Mouse (Mus musculus) thymus, adult 18-20 months (tissue): ENCODE results near the gene Srf.
A peak's percentile ranks its signal among the peaks of the same experiment; 100 is the strongest.
"Not testable (repeated sequence)": the region's sequence is repeated elsewhere in the genome, so short reads cannot be mapped to it uniquely, and the experiment has no call there.

ENCODE experiments used
- DNase-seq, 2 experiments: peaks; one replicate each; pipeline ENCODE4 v3.0.0; 2022; ENCODE audit warnings: mixed read lengths in 2 of 2

Srf gene

DNA sequence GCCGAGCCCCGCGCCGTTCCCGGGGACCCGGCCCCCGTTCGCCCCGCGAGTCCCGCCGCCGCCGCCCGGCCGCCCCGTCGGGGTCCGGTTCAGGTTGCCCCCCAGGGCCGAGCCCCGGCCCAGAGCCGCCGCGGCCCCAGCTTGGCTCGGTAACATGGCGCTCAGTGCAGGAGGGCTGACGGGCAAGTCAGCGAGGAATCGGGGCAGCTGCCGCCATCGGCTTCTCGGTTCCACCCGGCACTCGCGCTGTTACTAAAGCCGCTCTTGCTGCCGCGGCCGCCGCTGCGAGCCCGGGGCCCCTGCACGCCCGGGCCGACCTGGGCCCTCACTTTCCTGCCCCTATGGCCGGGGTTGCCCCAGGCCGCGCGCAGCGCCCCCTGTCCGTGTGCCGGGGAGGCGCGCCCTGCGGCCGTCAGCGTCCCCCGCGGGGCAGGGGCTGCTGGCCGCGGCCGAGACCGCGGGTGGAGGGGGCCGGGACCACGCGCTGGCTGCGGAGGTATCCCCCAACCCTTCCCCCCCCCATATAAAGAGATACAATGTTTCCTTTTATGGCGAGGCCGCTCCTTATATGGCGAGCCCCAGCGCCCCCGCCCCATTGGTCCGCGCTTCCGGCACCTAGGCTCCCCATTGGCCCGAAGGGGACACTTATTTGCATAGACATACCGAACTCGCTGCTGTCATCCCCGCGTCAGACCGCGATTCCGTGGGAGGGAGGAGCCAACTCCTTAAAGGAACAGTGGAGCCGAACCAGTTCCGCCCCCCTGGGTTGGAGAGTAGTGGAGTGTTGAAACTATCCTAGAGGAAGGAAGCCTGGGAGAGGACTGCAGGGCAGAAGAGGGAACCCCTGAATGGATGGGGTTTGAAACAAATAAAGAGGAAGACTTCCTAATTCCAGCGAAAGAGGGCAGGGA lies at the start of gene Srf:
Srf (minus strand) TSS at position 503 of the 911 bp plus-strand sequence.
- peak; percentile 96 to 98 for DNase-seq

DNA sequence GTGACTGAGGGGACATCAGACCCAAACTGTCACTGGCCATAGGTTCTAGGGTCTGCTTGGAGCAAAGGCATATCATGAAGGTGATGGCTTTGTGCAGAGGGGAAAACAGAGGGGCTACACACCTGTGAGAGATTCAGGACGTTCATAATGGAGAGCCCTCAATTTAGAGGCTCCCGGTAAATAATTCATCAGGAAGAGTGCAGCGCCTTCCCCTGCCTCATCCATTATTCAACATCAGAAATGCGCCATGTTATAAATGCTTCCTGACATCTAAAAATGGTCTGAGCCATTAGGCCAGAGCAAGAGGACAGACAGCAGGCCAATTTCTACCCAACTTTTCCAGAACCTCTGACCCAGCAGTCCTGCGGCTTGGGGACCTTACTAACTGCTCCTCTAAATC lies 49.2 kb upstream of the Srf start:
- DNase-seq = no peak

DNA sequence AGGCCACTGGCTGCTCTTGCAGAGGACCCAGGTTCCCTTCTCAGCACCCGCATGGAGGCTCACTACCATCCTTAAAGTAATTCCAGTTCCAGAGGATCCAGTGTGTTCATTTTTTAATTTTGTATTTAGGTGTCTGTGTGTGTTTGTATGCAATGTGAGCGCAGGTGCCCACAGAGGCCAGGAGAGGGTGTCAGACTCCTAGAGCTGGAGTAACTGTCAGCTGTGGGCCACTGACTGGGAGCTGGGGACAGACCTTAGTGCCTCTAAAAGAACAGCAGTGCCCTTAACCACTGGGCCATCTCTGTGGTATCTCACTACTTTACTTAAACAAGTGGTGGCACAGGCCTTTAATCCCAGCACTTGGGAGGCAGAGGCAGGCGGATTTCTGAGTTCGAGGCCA lies 47.3 kb upstream of the Srf start:
- DNase-seq = no peak

DNA sequence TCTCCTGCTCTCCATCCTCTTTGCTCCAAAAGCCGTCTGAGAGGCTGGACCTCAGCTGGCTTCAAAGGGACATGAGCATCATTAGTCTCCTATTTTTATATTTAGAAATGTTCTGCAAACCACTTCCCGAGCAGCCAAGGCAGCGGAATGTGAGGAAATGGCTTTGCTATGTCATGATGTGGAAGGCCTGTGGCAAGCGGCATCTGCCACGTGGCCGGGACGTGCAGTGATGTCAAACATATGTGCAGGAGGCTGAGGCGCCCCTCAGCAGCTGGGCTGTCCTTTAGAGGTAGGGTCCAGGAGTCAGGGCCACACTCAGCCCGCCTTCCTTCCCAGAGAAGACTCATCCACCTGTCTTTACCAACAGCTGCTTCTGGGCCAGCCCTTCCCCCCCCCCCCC lies 46.2 kb upstream of the Srf start:
- no peak for DNase-seq

DNA sequence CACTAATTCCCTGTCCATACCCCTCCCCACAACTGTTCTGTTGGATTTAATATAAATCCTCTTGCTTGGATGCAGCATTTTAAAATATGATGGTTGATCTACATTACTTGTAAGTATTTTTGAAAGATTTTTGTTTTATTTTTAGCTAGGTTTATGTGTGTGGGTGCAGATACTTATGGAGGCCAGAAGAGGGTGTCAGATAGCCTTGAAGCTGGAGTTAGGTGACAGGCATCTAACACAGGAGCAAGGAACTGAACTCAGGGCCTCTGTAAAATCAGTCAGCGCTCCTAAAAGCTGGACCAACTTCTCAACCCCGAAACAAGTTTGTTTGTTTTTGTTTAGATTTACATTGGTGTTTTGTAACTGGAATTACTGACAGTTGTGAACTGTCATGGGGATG lies 44.6 kb upstream of the Srf start:
- DNase-seq = no peak

DNA sequence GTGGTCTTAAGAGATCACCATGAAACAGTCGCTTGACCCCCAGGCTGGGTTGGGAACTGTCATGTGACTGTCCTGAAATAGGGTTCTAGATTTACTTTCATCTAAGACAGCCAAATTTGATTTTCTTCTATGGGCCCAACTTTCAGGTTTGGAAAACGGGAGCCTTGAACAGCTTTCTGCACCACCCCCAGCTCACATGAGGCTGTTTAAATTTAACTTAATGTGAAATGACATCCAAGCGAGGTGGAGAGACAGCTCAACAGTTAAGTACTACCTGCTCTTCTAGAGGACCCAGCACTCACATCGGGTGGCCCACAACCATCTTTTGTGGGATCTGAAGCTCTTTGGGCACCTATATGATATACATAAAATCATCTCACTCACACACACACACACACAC lies 43.0 kb upstream of the Srf start:
- no peak for DNase-seq

DNA sequence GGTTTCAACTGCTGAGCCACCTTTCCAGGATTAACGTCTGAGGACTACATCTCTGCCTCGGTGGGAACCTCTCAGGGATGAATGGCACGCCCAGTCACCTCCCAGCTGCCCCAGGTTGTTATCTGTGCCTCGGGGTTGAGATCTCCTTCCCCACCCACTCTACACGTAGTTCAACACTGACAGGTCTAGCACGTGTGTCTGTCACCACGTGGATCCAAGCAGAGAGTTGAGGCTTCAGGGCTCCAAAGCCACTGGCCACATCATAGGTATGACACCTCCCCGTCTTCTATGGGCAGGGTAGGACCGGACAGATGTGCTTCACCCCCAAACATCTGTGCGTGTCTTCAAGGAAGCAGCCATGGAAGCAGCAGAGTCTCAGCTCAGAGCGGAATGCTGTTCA lies 42.0 kb upstream of the Srf start:
- no peak for DNase-seq

DNA sequence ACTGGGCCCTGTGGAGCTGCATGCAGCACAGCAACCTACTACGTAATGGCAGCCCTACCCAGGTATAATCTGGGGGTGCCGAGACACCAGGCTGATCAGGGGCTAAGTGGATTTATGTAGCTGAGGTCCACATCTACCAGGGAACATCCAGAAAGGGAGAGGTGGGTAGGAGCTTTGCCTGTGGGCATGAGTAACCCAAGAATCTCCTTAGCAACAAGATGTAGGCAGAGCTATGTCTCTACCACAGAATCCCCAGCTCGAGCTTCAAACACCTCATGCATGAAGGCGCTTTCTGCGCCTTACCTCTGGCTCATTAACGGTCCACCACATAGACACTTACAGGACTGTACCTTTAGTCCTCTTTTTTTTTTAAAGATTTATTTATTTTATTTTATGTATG lies 39.4 kb upstream of the Srf start:
- no peak for DNase-seq

DNA sequence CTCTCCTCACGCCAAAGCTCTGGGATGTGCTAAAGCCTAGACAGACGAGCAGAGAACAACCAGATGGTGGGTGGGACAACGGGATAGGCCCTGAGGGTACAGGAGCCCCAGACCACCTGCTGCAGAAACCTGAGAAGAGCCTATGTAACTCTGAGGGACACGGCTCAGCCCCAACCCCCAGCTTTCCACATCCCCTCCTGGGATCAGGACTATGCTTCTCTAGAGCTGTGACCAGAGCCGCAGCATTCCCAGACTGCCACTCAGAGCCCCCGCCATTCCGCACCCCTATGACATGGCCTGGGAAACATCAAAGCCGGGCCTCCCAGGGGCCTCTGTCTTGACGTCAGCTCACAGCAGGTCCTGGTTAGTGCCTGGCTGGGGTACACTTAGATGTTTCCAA lies 38.6 kb upstream of the Srf start:
- no peak for DNase-seq

DNA sequence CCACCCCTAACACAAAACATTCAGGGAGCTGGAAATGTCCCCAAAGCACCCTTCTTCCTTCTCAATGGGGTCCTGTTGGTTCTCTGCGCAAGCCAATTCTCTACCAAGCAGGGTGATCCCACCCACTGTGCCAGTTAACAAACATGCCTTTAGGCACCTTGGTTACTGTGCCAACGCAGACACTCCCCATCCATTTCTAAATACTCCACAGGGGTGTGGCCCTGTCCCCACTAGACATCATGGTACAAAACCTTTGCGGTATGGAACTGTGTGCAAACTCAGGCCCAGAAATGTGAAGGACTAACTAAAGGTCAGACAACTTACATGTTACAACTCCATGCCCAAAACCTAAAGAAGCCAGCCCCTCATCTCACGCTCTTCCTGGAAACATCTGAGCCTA lies 37.1 kb upstream of the Srf start:
- no peak for DNase-seq

DNA sequence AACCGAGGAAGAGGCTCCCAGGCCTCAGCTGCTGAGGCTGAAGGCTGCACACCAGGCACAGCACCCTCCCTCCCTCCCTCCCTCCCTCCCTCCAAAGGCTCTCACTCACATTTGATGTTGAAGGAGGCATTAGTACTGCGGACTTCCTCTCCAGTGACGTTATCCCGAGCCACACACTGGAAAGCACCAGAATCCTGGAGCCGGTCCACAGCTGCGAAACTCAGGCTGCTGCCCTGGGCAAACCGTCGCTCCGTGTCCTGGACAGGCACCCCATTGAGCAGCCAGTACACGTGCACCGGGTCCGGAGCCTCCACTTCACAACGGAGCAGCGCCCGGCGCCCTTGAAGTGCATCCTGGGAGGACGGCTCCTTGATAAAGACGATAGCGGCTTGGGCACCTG lies 35.4 kb upstream of the Srf start:
- no peak for DNase-seq

DNA sequence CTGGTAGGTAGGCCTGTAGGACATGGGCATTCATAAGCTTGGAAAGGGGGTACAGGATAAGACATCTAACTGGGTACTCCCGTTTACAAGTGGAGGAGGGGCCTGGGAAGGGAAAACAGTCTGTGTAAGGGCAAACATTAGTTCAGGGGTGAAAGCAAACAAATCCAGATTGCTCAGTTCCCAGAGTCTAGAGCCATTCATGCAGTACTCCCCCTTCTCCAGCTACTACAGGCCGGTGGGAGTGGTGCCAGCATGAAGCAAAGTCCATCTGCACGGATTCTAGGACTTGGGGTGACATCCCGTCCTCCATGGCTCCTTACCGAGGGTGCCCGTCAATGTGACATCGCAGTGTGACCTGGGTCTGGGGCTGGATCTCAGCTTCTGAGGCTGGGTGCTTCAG lies 34.5 kb upstream of the Srf start:
- no peak for DNase-seq

DNA sequence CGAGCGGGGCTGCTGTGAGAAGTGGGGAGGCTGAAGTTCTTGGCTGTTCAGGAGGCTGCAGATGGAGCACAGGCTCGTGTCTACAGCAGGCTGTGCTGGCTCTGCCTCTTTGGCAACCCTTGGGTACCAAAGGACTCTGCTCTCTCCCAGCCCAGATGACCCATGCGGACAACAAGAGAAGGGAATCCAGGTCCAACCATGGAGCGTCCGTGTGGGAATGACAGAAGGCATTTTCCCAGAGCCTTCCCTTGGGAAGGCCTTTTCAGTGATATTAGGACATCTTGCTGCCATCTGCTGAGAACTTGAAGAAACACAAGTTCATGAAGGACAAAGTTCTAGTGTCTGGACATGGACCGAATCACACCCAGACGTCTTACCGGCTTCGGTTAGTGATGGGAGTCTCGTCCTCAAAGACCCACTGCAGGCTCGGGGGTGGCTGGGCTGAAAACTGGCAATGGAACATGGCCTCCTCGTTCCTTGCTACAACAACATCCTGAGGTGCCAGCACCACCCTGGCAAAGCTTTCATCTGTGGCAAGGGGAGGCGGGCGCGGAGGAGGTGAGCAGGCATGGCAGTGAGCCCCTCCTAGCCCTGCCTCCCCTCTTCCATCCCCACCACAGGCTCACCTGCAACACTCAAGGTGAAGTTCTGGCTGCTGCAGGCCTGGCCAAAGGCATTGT lies 33.8 kb upstream of the Srf start:
- DNase-seq = no peak

DNA sequence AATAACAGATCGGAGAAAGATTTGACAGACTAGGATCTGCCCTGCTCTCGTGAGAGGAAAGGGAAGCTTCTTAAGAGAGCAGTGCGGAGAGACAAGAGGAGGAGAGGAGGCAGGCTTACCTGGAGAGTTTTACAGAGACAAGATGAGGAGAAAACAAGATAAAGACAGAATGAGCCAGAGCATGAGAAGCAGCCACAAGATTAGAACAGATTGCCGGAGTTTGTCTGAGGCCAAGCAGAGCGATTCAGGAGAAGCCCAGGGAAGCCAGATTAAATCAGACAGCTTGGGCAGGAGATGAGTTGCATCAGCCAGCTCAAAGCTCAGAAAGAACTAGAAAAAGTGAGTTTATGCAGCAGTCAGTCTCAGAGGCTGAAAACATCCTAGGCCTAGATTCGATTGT lies 32.9 kb upstream of the Srf start:
- no peak for DNase-seq

DNA sequence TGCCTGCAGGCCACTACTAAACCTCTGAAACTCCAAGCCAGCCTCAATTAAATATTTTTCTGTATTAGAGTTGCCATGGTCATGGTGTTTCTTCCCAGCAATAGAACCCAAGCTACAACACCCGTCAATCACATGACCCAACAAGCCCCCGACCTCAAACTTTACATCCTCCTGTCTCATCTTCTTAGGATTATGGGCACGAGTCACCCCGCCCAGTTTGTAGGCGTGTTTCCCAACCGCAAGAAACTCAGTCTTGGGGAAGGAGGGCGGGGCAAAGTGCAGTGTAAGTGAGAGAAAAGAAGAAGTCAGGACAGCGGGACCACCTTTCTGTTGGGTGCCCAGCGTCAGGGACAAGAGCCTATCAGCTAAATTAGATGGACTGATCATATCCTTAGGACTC lies 32.2 kb upstream of the Srf start:
- DNase-seq = no peak

DNA sequence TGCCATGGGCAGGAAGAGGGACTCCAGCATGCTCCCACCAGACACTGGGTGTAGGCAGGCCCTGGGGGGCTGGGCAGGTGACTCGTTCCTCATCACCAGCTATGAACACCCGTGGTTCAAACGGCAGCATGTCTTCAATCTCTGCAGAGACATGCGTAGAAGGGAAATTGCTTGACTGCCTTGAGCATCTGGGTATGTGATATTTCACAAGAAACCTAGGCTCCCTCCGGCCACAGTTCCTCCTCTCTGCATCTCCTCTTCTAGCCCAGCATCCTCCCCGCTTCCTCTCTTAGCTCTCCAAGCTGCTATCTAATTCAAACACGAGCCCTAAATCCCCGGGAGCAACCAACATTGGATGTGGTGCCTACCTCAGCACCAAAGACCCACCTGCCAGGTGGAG lies 30.4 kb upstream of the Srf start:
- no peak for DNase-seq

DNA sequence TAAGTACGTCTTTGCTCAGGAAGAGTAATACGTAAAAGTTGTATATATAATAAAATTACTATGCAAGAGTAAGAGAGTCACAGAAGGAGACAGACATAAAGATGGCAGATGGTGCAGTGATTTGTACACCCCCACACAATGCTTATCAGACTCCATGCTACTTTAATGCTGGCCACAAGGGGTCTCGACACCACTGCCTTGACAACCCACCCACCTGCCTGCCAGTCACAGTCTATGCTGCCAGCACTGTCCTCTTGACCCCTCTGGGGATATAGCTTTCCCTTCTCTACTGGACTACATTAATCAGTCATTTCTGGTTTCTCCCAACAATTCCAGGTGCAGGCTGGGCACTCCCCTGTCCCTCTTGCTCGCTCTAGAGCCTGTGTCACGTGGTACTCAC lies 22.7 kb upstream of the Srf start:
- DNase-seq = no peak

DNA sequence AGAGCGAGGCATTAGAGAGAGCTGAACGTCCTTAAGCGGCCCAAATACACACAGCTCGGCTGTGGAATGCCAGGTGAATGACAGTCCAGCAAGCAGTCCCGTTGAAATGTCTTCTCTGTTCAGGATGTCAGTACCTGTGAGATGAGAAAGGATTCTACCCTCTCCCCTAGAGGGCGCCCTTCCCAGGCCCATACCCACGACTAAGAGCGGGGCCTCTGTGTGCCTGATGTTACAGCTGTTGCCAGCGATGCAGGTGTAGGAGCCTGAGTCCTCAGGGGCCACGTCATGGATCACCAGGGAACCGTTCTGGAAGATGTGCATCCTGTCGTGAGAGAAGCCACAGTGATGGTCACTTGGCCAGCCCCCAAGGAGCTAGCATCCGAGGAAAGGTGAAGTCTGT lies 20.1 kb upstream of the Srf start:
- DNase-seq = no peak

DNA sequence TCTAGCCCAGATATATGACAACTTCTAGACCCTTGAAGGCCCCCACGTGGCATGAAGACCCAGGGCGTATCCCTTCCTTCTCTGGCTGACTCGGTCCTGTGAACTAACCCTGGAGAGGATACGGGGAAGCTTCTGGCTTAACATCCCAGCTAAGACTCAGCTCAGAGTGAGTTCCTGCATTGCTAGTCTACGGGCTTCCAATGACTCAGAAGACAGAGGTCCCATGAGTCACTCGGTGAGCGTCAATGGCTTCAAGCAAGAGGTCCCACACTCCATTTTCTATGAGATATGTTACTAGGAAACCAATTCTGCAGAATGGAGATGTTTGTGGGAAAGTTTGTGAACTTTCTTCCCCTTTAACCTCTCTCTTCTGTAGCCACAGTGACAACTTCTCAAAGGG lies 18.6 kb upstream of the Srf start:
- no peak for DNase-seq

DNA sequence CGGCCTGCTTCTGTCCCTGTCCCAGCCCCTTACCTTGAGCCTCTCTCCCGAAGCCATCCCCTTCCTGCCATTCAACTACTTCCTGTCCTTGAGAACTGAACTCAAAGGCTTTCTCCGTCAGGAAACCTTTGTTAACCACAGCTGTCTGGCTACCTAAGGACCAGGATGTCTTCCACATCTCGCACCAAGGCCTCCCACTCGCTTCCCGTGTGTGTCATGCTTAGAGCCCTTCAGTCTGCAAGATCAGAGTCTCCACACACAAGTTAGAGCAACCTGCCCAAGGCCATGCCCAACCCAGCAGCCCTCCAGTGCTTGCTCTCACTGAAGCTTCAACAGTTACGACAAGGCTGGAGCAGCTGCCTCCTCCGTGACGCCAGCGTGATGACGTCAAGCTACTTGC lies 15.0 kb upstream of the Srf start:
- no peak for DNase-seq

DNA sequence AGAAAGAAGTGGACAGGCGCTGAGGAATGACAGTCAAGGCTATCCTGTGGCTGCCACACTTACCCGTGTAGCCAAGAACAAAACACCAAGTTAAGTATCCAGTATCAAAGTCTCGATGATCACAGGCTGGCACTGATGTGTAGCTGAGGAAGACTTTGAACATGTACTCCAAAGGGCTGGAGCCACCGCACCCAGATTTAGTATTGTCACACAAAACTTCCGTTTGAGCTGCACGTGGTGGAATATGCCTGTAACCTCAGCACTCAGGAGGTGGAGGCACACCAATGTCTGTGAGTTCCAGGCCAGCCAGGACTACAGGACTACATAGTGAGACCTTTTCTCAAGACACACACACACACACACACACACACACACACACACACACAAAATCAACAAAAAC lies 3.2 kb upstream of the Srf start:
- no peak for DNase-seq

DNA sequence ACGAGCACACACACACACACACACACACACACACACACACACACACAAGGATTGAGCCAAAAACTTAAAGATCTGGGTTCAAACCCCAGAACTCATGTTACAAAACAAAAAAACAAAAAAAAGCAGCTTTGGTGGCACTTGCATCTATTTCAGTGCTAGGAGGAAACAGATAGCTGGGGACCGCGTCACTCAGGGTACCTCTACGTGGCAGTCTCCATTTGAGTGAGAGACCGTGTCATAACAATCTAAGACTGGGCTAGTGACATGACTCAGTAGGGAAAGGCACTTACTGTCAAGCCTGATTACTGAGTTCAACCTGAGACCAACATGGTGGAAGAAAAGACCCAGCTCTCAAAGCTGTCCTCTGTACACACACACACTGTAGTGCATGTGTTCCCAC lies 2.2 kb upstream of the Srf start:
- DNase-seq = no peak

DNA sequence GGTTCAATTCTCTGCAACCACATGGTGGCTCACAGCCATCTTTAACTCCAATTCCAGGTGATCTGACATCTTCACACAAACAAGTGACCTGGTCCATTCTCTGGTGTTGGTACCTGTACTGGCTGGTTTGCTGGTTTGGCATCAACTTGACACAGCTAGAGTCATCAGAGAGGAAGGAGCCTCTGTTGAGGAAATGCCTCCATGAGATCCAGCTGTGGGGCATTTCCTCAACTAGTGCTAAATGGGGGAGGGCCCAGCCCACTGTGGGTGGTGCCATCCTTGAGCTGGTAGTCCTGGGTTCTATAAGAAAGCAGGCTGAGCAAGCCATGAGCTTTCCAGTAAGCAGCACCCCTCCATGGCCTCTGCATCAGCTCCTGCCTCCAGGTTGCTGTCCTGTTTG lies 1.3 kb upstream of the Srf start:
- DNase-seq = not testable (repeated sequence)

DNA sequence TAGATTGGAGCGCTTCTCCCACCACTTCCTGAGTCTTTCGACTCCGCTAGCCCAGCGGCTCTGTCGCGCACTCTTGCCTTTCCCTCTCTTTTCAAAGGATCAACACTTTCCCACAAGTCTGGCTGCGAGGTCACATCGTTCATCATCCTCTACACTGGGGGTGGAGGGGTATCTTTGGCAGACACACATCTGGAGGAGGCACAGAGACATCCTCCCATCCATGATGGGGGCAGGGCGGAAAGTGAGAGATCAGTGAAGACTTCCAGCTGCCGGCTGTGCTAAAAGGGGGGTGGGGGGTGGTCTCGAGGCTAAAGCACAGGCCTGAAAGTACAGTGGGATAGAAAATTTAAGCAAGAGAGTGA lies 590 bp upstream of the Srf start:
- DNase-seq = peak; percentile 30 to 65
